Mouse (Mus musculus) erythroblast, adult 5-6 weeks (primary cell): Measurements from ENCODE around the gene Spef2. TPM values are rescaled to one million over a fixed set of nuclear protein-coding genes. Genes with fewer than 3 reads are reported as not detected.
"Not testable (repeated sequence)": the region's sequence is repeated elsewhere in the genome, so short reads cannot be mapped to it uniquely, and the experiment has no call there.

Experiments used
- ATAC-seq: replicated peaks from 2 replicates; pipeline ENCODE4 v1.8.0; 2016; ENCODE audit warnings: moderate number of reproducible peaks, mild to moderate bottlenecking, moderate TSS enrichment, inconsistent platforms; ENCODE audit not compliant: poor library complexity, low FRiP score, severe bottlenecking
- total RNA-seq, 2 experiments: library from RNA; stranded (forward) in 1 of 2; stranded (reverse) in 1 of 2; fragments of 150-400 nt in 1 of 2; fragments of 200-764, 138-1000 nt in 1 of 2; gene quantifications; 2 replicates each; pipeline versions ENCODE4 v1.2.3 to v1.2.4; 2015 to 2017; ENCODE audit warnings: low replicate concordance in 2 of 2

Spef2 gene
- total RNA-seq (2015; ENCODE audit: low replicate concordance): 0.58 and 0.84 TPM in 2 replicates
- total RNA-seq (2017; ENCODE audit: low replicate concordance): not detected in 2 replicates

DNA sequence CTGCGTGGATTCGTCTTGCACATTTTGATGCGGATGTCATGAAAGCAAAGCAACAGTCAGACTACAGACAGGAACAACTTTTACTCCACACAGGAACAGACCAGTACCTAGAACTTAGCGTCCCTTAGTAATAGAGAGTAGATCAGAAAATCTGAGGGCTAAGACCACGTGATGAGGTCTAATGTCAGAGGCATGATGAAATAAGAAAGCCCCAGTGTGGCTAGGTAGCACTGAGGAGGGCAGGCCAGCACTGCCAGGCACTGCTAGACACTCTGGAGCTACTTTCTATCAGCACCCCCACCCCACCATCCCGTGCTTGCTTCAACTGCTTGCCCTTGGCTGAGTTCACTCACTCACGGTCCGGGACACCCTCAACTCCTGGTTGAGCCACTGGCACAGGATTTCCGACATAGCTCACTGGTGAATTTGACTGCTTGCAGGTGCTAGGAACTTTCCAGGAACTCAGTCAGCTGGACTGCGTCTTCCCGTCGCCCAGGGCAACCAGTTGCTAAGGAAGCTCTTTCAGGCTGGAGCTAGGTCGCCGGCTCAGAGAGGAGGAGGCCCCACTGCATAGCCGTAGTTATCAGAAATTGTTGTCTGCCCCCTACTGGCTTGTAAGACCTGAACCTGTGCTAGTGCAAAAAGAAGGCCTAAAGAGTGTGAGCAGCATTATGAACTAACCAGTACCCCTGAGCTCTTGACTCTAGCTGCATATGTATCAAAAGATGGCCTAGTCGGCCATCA lies at the start of gene Spef2:
Spef2 (minus strand) TSS at position 510 of the 744 bp plus-strand sequence.
- no peak for ATAC-seq

DNA sequence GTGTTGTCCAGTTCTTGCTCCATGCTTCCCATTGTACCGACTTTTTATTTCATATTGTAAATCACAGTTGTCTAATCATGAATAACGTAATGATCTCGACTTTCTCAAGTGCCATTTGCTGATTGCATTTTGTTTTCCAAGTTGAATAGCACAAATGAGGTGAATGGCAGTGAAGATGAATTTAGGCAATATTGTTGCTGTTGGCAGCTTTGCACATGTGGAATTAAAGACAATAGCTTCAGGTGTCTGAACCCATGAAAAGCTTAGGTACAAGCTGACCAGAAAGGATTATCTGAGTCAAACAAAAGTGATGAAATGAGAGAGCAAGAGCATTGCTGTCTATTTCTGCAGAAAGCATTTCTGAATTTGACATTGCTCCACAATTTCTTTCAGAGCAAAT lies 45.5 kb upstream of the Spef2 start:
- ATAC-seq: no peak

DNA sequence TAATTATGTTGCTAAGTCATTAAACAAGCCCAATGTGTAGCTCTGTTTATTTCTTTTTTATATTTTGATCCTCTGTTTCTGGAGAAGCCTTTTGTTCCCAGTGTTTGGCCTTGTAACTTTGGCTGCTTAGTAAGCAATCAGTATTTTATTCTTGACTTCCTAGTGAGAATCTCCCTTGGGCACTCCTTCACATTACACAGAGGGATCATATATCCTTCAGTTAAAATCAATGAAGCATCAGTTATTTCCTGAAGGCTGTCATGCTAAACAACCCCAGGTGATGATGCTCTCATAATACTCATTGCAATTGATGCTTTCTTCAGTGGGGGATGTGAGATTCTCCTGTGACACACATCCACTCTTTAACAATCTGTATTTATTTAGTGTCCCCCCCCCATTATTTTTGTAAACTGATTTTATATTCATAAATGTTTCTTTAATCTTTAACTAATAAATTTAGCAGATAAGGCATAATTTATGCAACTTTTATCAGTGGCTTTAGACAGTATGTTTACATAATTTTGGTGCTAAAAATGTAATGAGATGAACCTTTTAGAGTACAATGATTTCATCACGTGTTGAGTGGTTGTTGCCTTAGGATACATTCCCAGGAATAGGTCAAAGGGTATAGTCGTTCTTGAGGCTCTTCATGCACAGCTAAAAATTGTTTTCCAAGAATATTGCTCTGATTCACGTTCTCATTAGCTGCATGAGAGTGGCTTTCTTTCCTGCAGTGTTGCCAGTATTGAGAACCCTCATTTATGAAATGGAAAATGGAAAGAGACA lies 39.8 kb upstream of the Spef2 start:
- no peak for ATAC-seq

DNA sequence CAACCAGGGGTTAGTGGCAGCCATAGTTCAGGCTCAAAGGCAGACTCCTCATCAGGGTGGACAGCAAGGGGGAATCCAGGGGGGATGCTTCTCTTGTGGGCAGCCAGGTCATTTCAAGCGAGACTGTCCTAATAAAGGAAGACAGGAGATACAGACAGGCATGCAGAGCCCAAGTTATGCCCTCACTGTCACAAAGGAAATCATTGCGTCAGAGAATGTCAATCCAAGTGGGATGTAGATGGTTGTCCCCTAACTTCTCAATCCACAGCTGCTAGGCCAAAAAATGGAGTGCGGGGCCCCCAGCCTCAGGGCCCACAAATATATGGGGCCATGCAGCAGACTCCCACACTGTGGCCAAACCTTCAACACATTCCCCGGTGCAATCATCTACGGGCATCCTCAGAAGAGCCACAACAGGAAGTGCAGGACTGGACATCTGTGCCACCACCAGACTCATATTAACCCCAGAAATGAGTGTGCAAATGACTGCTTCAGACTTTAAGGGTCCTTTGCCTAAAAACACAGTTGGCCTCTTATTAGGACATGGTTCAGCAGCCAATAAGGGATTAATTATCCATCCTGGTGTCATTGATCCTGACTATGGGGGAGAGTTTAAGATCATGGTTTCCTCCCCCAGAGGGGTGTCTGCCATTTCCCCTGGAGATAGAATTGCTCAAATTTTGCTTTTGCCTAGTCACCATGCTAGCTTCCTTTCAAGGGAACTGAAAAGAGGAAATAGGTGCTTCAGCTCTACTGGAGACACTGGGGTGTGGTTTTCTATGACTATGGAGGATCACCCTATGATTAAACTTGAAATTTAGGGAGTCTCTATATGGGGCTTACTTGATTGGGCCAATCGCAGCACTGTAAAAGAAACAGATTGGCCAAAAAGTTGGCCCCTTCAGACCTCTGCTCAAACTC lies 25.8 kb upstream of the Spef2 start:
- ATAC-seq: not testable (repeated sequence)

DNA sequence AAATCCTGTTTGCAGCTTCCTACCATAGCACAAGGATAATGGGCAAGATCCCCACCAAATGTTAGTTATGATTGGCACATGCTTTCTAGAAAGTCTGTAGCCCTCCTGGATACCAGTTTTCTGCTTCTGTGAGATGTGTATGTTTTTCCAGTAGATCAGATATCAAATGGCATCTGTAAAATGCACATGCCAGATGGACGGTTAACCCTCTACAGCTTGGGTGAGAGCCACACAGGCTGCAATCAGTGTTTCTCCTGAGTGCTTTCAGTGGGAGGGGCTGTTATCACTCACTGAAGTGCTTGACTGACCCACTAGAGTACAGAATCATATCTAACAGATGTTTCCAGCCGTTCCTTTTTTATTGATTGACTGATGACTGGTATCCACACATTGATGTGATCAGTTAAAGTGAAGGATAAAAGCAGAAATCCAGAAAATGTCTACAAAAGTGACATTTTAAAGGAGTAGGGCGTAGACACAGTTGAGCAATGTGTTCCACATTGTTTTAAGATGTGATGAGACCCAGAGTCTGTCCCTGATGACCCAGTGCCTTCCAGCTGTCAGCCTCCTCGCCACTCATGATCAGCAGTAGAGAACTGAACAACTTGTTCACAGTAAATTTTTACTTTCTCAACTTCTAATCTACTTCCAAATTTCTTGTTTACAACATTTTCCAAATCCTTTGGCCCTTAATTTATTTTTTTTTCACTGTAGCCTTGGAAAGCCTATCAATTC lies 19.7 kb upstream of the Spef2 start:
- ATAC-seq: no peak

DNA sequence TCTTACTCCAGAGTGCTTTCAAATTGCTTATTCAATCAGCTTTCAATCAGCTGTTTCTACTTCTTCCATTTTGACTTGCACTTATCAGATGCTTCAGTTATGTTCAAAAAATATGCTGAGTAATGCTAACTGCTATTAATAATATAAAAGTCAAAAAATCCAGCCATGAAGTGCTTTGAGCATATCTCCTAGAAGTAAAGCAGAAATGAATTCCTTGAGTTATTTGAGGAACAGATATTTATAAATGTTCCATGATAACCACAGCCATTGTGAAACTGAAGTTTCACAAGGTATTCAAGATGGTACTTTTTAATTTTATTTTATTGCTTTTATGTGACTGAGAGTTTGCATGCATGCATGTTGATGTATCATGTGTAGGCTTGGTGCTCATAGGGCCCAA lies 18.4 kb upstream of the Spef2 start:
- ATAC-seq: no peak

DNA sequence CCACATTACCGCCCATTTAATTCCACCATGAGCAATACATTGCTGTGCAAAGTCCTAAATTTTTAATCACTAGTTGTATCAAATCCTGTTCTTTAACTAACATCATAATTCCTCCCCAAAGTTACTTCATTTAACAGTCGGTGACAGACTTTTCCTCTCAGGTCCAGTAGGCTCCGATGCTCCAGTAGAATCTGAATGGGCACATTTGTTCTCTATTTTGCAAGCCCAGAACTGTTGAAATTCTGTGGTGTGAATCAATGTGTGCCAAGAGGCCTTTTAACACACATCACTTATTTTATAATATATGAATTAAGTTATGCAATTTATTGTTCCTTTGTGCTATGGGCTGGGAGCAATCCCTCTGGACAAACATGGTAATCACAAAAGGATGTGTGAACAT lies 2.3 kb upstream of the Spef2 start:
- no peak for ATAC-seq

DNA sequence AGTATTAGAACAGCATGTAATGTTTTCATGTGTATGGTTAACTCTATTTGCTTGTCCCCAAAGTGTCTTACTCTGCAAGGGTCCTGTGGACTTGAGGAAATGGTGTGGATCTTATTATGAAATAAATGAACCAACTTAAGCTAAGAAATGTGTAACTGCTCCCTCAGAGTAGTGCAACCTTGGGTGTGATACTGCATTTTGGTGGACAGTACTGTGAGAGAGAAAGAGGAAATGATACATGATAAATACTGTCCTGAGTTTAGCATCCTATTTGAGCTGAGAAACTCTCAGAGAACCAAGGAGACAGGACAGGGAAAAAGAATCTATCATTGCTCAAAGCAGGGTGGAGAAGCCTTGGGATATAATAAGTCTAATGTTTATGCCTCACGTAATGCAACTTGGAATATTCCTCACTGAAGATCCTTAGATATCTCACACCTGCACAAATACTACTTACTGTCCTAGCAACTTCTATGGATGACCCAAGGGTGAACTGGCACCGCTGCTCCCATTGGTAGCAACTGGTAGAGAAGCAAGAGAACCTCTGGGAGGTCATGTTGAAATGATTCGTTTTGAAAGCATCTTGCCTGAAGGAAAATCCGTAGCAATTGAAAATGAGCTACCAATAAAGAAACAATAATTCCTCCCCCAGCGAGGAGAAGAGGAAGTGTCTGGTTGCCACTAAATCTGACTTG lies 1.1 kb downstream of the Spef2 start:
- ATAC-seq: no peak

DNA sequence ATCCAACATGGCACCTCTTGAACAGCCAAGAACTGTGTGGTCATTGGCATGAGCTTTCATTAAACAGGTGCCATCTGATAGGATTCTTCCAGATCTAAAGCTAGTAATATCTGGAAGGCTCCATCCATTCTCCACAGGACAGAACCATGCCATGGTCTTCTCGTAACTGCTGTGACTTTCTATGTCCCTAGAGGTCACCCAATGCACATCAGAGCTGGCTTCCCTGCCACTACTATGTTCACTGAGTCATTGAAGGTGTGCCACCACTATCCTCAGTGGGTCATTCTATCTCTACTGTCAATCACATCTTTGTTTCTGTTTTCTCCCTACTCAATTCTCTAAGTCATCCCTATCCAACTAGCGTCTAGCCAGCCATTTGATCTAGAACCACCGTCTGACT lies 6.5 kb downstream of the Spef2 start:
- ATAC-seq: no peak

DNA sequence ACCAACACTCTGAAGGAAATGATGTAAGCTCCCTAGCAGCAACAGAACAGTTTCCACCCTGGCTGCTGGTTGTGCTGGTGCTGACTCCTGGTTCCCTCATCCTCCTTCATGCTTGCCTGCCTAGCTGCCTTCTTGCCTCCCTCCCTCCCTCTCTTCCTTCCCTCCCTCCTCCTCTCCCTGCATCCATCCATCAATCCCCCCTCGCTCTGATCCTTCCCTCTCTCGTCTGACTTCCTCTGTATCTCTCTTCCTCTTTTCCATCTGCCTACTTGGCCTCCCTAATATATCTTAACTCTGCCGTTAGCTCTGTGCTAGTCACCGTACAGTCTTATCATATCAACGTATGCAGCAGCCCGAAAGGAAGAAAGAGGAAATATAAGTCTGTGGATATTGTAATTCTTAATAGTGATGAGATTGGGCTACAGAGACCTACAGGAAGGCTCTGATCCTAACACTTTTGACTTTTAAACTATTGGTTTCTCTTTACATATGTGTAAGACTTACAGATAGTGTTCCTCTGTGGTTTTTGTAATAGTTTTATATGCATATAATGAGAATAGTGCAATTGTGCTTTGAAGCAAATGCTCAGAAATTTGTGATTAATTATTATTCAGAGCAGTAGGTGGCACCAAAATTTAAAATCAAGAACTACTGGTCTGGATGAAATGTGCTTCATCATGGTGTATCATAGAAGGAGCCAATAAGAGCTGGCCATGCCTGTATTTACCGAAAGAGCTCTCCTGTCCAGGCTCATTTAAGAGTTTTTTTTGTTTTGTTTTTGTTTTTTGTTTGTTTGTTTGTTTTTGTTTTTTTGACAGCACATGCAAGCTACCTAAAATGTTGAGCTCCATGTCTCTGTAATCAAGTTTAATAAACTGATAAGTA lies 33.9 kb downstream of the Spef2 start:
- no peak for ATAC-seq

DNA sequence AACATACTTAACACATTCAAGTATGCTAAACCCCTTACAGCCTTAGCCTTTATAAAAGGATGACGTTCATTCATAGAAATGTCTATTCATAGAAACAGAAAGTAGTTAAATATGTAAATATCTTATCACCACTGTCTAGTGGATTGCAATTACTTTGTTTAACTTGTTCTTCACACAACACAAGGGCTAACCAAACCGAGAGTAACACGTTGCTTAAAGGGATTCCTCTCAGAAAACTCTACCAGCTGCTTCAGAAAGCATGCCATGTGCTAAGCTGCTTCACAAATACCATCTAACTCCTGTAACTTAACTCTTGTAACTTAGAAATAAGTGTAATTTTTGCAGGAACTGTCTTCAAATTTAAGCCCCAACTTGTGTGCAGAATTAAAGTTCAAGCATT lies 35.0 kb downstream of the Spef2 start:
- no peak for ATAC-seq

DNA sequence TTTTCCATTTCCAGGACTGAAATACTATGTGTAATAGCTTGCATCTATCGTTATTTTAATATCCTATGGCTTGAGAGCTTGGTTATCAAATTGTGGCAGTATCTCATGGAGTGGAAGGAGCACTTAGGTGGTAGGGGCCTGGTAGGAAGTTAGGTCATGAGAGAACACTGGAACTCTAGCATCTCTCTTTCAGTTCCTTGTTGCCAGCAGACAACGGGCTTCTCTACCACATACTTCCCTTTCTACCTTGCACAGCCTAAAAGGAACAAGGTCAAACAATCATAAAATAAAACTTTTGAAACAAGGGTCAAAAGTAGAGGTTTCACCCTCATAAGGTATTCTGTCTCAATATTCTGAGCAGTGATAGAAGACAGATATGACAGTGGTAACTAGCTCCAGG lies 38.3 kb downstream of the Spef2 start:
- no peak for ATAC-seq

DNA sequence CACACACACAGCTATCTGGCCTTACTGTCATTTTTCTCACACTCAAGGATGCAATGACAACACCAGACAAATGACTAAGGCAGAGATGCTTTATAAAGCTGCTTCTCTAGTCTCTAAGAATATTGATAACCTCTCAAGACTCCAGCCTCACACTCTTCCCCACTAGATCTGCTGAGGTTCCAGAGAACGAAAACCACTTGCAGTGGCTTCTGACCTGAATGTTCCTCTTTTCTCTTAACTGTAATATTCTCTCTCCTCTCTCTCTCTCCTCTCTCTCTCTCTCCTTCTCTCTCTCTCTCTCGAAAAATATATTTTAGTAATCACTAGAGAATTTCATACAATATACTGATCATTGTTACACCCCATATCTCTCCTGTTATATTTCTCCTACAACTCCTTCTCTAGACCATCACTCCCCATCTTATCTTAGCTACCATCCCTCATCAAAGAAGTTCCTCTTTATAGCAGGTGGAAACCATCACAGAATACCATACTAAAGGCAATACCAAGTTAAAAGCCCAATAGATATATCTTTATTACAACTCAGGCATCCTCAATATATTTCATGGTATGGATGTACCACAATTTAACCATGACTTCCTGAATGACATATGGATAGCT lies 42.7 kb downstream of the Spef2 start:
- ATAC-seq: no peak

DNA sequence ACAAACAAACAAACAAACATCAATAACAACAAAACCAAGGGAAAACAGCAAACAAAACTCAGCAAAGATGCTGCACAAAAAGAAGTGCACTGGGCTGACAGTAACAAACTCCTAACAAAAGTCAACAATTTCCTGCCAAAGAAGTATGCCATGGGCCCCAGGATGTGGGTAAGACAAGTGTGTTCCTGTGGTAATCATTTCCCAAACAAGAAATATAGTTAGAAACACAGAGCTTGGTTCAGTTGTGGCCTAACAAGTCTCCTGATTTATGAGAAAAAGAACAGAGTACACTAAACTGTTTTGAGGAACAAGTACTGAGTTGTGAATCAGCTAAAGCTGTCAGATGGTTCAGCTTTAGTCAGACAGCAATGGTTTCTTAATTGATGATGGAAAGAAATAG lies 46.8 kb downstream of the Spef2 start:
- no peak for ATAC-seq

DNA sequence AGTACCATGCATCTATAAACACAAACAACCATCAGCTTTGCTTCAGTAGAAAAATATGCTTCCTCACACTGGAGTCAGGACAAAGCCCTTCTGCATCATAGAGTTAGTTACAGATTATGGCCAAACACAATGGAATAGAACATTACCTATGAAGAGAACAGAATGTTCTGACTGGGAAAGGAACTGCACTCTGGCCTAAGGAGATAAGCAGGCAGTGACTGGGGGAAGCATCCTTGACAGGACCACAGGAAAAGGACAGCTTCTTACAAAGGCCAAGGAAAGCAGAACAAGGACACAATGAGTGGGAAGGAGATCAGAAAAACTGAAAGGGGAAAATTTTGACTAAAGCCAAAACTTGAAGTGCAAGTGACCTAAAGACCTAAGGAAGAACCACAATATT lies 56.9 kb downstream of the Spef2 start:
- no peak for ATAC-seq

DNA sequence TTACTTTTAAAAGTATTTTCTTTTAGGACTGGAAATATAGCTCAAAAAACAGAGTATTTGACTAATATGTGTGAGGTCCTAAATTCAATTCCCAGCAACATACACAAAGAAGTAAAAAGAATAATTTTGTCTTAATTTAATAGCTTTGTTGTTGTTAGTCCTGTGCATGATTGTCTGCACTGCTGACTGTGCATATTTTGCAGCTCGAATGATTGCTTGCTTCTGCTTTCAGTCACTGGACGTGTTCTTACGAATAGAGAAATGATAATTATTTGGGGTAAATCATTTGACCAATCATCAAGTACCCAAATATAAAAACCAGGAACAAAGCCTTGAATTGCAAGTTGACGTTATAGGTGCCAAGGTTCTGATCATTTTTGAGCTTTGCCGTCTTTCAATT lies 57.8 kb downstream of the Spef2 start:
- no peak for ATAC-seq

DNA sequence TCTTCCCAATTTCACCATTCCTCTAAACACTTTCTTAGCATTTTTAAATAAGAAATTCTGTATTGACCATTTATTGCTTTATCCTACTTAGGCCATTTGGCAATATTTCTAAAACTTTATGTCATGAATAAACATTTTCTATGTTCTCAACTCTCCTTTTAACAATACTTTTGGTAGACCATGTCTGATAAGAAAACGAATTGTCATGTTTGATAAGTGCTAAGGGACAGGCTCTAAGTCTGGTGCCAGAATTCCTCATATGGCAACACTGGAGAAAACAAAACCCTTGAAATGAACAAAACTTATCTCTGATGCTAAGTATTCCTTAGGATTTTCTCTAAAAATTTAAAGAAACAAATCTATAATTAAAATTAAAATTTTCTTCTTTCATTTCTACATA lies 58.2 kb downstream of the Spef2 start:
- ATAC-seq: no peak

DNA sequence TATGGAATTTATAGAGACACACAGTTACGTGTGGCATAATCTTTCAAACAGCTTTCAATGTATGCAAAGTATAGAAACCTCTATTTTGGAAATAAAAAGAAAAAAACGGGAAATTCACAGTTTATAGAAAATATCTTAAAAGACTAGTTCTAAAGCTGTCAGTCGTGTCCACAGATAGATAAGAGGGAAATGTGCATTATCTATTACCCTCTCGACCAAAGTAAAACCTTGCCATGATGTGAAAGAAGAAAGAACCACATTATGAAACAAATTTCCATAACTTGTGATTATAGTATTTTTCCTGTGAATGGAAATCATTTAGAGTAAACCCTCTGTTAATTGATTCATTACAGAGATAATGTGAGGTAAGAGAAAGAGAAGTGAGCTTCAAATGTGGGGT lies 65.2 kb downstream of the Spef2 start:
- ATAC-seq: no peak
